Mouse (Mus musculus): ENCODE results near the gene Syn2.

DNA sequence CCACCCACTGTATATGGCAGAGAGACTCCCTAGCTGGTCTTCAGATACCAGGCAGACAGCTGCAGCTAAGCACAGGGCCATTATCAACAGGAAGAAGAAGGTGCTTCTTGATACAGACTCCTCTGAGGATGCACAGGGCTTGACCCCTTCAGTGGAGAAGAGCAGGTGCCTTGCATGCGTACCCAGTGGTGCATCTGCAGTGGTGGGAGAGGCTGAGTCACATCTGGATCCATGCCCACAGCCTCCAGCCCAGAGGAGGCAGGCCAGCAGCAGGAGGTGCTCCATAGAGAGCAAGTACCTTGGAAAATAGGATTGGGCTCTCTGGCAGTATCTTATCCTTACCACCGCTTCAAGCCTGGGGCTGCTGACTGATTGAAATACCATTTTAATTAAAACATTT is 159.2 kb downstream of the Syn2 start:
- TF ChIP-seq POLR2A (IDR thresholded peaks at IDR 0.05; ENCODE audit: borderline replicate concordance, control insufficient read depth, low read depth, low read length) (no peak), CTCF (IDR thresholded peaks at IDR 0.05; ENCODE audit: control insufficient read depth, insufficient read depth, low read length) (no peak)

Data from bone marrow, adult 2 months (tissue).